Mouse (Mus musculus) embryonic fibroblast, embryonic 13.5 days (primary cell): ENCODE data around the gene Zfp446. TPM values are rescaled to one million over a fixed set of nuclear protein-coding genes. Genes with fewer than 3 reads are reported as not detected.

Experiments used
- H3K27ac ChIP-seq: 2 replicates; pipeline ENCODE4 v1.5.1; 2012; ENCODE audit warnings: low read length, control low read depth, inconsistent platforms; ENCODE audit not compliant: insufficient read depth
- H3K4me1 ChIP-seq: 2 replicates; pipeline ENCODE4 v1.6.1; 2011; ENCODE audit warnings: low read length; ENCODE audit not compliant: control insufficient read depth, insufficient read depth
- H3K4me3 ChIP-seq: 2 replicates; pipeline ENCODE4 v1.5.1; 2011; ENCODE audit warnings: mild to moderate bottlenecking, control low read depth, low read length; ENCODE audit not compliant: insufficient read depth
- CTCF ChIP-seq: IDR thresholded peaks from 2 replicates; pipeline ENCODE4 v1.5.1; 2011; ENCODE audit warnings: mild to moderate bottlenecking, control low read depth, low read length, moderate library complexity, borderline replicate concordance; ENCODE audit not compliant: insufficient read depth
- POLR2A ChIP-seq: IDR thresholded peaks from 2 replicates; pipeline ENCODE4 v1.6.1; 2011; ENCODE audit warnings: low read depth, mild to moderate bottlenecking, control low read depth, low read length, moderate library complexity
- polyA plus RNA-seq: library from polyadenylated mRNA; stranded (reverse); fragments of >200 nt; gene quantifications from 2 replicates; pipeline ENCODE4 v1.2.4, GENCODE M21; 2011; ENCODE audit warnings: low read depth; ENCODE audit not compliant: missing spikeins, insufficient read length

The Zfp446 gene
- polyA plus RNA-seq, 1 experiment: 2.8 TPM

DNA sequence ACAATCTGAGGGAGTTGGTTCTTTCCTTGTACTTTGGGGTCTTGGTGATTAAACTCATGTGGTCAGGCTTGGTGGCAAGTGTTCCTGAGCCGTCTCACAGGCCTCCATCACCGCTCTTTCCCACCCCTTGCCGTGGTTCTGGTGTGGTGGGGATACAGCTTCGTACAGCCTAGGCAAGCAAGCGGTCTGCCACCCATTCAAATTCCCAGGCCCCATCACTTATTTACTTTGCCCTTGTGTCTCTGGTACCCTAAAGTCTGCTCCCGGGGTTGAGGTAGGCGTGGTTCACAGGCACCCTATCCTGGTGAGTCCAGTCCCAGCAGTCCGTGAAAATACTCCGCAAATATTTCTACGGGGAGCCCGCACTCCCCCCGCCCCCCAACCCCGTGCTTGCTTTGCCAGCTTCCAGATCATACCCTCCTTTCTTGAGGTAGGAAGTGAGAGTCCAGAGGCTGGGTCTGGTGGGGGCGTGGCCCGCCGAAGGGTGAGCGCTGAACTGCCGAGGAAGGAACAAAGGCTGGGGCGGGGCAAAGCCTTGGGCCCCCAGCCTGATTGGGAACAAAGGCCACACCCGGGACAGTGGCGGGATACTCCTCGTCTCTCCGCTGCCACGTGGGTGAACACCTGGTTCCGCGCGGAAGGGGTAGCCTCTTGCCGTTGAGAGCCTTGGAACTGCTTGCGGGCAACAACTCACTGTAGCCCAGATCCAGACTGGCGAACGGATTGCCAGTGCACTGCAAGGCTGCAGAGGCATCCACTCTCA lies 45.3 kb downstream of the Zfp446 start:
- TF ChIP-seq POLR2A (peak; percentile 47), CTCF (no peak)
- Histone ChIP-seq H3K4me3 (peak overlapping the region; percentile 54), H3K4me1 (peaks cover 2% of the 10 kb centered on the region; the same call in 1 of the 2 replicates), H3K27ac (peak overlapping the region; percentile 52)

DNA sequence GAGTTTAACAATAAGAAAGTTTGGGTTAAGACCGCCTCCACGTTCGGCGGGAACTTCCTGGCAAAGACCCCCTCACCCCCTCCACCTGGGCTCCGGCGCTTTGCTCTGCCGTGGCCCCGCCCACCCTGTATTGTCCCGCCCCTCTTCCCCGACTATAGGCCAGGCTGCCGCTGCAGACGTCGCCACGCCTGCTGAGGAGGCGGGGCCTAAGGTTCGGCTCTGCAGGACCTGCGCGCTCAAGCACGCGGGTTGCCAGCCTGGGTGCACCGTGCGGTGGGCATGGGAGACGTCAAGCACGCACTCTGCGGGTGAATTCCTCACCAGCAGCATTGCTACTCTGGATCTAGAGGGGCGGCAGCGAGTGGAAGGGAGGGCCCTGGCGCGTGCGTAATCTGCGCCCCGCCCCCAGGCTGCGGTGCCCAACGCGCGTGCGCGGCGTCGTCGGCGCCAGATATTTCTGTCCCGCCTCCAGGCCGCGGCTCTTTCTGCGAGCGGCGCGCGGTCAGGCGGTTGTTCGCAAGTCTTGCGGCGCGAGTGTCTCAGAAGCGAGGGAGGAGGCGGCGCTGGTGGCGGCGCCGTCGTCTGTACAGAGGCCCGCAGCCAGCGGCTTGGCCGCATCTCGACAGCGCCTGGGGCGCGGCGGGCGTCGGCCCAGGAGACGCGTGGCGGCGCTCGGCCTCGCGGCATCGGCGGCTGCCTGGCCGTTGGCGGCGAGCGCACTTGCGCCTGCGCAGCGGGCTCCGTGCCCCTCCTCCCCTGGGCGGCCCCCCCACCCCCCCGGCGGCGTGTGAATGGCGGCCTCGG lies 46.5 kb downstream of the Zfp446 start:
- H3K4me1 ChIP-seq: peaks cover 2% of the 10 kb centered on the region; the same call in 1 of the 2 replicates
- H3K27ac ChIP-seq: peak overlapping the region; percentile 90
- H3K4me3 ChIP-seq: peak overlapping the region; percentile 100
- TF ChIP-seq CTCF (no peak), POLR2A (peak; percentile 92)

DNA sequence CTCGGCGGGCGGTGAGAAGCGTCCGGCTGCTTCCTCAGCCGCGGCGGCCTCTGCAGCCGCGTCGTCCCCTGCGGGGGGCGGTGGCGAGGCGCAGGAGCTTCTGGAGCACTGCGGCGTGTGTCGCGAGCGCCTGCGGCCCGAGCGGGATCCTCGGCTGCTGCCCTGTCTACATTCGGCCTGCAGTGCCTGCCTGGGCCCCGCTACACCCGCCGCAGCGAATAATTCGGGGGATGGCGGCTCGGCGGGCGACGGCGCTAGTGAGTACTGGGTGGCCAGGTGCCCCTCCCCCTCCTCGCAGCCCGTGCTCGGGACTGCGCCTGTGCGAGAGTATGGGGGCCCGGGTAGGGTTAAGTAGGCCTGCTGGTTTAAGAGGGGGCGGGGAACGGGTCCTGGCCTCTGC lies 47.2 kb downstream of the Zfp446 start:
- Histone ChIP-seq H3K4me3 (peak overlapping the region; percentile 100), H3K27ac (peak overlapping the region; percentile 90), H3K4me1 (peaks cover 2% of the 10 kb centered on the region; the same call in 1 of the 2 replicates)
- TF ChIP-seq POLR2A: 0 out of 2 replicates have a peak, but pooled peaks have one; percentile 7
- no peak for TF ChIP-seq CTCF

DNA sequence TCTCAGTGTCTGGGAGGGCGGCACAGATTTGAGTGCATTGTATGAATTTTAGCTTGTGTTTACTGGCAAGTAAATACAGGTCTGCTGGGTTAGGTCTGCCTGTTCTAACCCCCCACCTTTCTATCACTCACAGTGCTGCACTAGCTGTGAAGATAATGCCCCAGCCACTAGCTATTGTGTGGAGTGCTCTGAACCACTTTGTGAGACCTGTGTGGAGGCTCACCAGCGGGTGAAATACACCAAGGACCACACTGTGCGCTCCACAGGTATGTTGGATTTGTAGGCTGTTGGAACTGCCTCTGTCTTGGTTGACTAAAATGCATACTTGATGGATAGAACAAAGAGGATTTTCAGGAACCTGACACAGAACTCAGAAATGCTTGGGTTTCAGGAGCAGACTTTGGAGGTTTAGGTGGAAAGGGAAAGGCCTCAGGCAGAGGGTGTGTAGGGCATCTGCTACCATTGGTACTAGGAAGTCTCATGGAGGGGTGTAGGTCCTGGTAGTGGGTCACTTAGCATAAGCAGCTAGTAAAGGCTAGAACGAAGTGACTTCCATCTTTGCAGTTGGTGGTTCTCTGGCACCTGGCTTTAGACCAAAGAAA lies 48.0 kb downstream of the Zfp446 start:
- H3K4me3 ChIP-seq: peak overlapping the region; percentile 100
- TF ChIP-seq CTCF: no peak
- TF ChIP-seq POLR2A: no peak
- H3K27ac ChIP-seq: no peak overlapping the region
- peaks cover 2% of the 10 kb centered on the region; the same call in 1 of the 2 replicates for H3K4me1 ChIP-seq

DNA sequence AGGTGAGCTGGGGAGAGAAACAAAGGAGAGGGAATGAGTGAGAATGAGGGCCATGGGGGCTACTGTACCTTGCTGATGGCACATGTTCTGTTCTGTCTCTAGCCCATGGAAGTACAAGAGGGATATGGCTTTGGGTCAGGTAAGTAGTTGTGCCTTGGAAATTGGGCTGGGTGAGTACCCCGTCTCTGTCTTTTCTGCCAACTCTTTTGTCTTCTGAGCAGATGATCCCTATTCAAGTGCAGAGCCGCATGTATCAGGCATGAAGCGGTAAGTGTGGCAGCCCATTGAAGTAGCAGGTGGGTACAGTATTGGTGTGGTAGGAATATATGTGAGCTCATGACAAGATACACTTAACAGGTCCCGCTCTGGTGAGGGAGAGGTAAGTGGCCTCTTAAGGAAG lies 51.3 kb downstream of the Zfp446 start:
- Histone ChIP-seq H3K4me3 (no peak overlapping the region), H3K4me1 (peaks cover 6% of the 10 kb centered on the region)
- TF ChIP-seq POLR2A: no peak
- no peak for TF ChIP-seq CTCF

DNA sequence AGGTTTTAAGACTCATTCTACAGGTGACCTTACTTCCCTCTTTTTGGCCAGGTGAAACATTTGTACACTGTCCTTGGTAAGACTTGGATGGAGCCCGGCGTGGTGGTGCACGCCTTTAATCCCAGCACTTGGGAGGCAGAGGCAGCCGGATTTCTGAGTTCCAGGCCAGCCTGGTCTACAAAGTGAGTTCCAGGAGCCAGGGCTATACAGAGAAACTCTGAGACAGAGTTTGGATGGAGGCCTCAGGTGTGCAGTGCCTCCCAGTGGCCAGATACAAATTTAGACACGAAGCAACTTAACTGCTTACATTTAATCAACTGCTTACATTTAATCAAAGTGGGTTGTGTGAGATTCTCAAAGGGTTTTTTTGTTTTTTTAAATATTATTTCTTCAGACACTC lies 53.4 kb downstream of the Zfp446 start:
- no peak overlapping the region for H3K27ac ChIP-seq
- no peak overlapping the region for H3K4me3 ChIP-seq
- H3K4me1 ChIP-seq: peaks cover 10% of the 10 kb centered on the region
- TF ChIP-seq POLR2A: no peak

More for the DNA sequence above, 51.3 kb downstream of the Zfp446 start:
- no peak overlapping the region for H3K27ac ChIP-seq

DNA sequence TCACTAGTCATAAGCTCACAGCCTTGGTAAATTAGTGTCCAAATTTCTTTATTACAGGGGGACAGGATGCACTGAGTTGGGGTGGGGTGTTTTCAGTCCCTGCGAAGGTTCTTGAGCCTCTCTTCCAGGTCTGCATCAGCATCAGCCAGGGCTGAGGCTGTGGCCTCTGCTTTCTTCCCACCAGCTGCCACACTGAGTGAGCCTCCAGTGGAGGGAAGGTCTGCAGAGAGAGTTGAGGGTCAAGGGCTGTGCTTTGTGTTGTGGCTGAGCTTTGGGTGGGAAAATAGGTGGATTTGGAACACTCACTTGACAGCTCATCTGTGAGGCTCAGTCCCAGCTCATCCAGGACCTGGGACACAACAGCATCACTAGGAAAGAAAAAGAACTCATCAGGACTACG lies 54.3 kb downstream of the Zfp446 start:
- Histone ChIP-seq H3K4me3 (no peak overlapping the region), H3K4me1 (peaks cover 12% of the 10 kb centered on the region), H3K27ac (no peak overlapping the region)
- TF ChIP-seq CTCF (no peak), POLR2A (0 out of 2 replicates have a peak, but pooled peaks have one; percentile 32)

DNA sequence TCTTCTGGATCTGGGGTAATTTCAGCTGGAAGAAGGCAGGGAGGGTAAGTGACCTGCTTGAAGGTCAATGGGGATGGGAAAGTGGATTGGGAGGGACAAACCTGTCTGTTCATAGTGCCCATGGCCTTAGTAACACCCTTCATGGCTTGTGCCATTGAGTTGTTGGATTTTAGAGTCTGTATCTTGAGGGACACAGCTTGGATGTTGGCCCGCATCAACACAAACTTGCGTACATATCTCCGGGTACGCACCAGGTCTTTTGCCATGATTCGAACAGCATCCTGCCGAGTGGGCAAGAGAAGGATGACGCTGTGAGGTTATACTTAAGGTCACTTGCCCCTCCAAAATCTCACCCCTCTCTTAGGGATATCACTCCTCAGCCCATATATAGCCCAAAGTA lies 54.9 kb downstream of the Zfp446 start:
- TF ChIP-seq CTCF (no peak), POLR2A (no peak)
- Histone ChIP-seq H3K4me1 (peaks cover 12% of the 10 kb centered on the region; the same call in 1 of the 2 replicates), H3K27ac (no peak overlapping the region), H3K4me3 (no peak overlapping the region)

DNA sequence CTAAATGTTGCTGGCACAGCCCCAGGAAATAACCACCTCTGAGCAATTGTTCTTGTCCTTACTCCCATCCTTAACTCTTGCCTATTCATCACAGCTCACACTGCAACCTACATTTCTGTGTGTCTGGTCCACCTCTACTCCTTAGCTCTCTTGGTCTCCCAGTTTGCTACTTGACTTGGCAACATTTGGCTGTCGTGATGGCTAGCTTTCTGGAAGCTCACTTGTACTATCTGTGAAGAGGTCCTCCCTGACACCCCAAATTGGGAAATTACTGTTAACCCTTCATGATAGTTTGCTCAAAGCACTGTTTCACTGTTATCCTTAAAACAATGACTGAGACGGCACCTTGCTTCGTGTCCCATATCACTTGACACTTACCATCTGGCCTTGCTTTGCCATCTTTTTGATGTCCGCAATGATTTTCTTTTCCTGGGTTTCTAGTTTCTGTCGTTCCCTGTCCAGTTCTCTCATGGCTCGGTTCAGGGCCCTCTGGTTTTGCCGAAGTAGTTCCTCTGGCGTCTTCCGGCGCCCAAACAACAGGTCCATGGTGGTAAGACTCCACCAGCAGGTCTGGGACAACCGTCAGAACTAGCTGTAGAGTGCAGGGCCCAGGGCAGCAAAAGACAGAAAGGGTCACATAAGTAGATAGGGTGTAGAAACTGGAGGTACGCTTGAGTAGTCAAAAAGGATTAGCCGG lies 56.0 kb downstream of the Zfp446 start:
- peaks cover 12% of the 10 kb centered on the region; the same call in 1 of the 2 replicates for H3K4me1 ChIP-seq
- peak overlapping the region; percentile 43 for H3K4me3 ChIP-seq
- no peak for TF ChIP-seq CTCF
- 0 out of 2 replicates have a peak, but pooled peaks have one; percentile 16 for TF ChIP-seq POLR2A
- peak overlapping the region; percentile 85 for H3K27ac ChIP-seq
